Mouse (Mus musculus) Patski (cell line): Measurements from ENCODE around the gene Lpar6. TPM values are rescaled to one million over a fixed set of nuclear protein-coding genes. Genes with fewer than 3 reads are reported as not detected.

Source experiments
- ATAC-seq: fragments of 100-300 bp; one replicate; pipeline ENCODE4 v1.8.0; 2021
- CTCF ChIA-PET: fragments of 350-600 bp; sonication (Branson Sonifier 250); formaldehyde crosslinking; loops from one replicate; lab custom pipeline; 2022; ENCODE audit warnings: inconsistent platforms; lab: Charles Lee
- POLR2A ChIA-PET: fragments of 350-600 bp; sonication (Branson Sonifier 250); formaldehyde crosslinking; loops from one replicate; lab custom pipeline; 2022; ENCODE audit warnings: antibody characterized with exemption, inconsistent platforms; lab: Charles Lee
- DNase-seq: peaks from one replicate; pipeline ENCODE4 v3.0.0-alpha.2; 2011; ENCODE audit warnings: low read depth, low spot score
- H3K27me3 ChIP-seq: fragments of 371-371 bp; one replicate; pipeline ENCODE4 v1.5.1; 2021
- CTCF ChIP-seq: fragments of 100-300 bp; IDR thresholded peaks from one replicate; pipeline ENCODE4 v1.5.1; 2021
- in situ Hi-C: fragments of 300-500 bp; cut with MboI; formaldehyde crosslinking; loops from 3 replicates; pipeline ENCODE4 v1.11.1; 2018; ENCODE audit warnings: low pct_unique_long_range_greater_than_20kb, mixed read lengths
- polyA plus RNA-seq: library from polyadenylated mRNA; unstranded; gene quantifications from one replicate; pipeline ENCODE4 v1.2.3, GENCODE M21; 2021

Gene Lpar6
- polyA plus RNA-seq, 1 experiment from 2014 or later = 8.8 TPM

DNA sequence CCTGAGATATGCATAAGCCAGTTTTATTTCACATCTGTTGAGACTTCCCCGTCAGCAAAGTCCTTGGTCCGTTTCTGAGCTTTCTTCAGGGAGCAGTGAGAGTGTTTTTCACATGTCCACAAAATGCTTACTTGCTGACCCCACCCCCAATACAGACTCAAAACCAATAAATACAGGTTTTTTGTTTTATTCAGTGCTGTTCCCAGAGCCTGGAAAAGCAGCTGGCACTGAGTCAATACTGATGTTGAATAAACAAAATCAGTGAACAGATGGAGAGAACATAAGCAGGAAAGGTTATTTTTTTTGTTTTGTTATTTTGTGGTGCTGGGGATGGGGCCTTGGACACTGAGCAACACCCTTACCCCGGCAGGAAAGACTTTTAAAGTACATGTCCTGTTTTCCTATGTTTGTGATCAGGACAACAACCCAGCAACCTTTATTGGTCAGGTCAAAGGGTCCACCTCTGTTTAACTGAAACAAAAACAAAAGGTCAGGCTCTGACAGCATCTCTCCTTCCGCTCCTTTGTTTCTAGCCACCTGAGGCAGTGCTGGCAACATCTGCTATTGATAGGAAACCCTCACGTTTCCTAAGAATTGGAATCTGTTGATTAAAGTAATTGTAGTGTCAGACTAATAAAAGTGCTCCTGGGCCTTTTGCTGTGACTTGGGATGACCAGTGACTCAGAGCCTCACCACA is 6.3 kb upstream of the Lpar6 start:
- ATAC-seq (no peak), DNase-seq (no peak)
- POLR2A ChIA-PET = no interaction called here
- CTCF ChIA-PET = interaction anchor here (1.2 kb wide), 1 partner anchor 11 kb away, joined by 3 read pairs; no protein-coding TSS in a partner anchor
- H3K27me3 ChIP-seq = no peaks in the 10 kb centered on the region
- TF ChIP-seq CTCF = no peak
- in situ Hi-C loops = no loop called here

DNA sequence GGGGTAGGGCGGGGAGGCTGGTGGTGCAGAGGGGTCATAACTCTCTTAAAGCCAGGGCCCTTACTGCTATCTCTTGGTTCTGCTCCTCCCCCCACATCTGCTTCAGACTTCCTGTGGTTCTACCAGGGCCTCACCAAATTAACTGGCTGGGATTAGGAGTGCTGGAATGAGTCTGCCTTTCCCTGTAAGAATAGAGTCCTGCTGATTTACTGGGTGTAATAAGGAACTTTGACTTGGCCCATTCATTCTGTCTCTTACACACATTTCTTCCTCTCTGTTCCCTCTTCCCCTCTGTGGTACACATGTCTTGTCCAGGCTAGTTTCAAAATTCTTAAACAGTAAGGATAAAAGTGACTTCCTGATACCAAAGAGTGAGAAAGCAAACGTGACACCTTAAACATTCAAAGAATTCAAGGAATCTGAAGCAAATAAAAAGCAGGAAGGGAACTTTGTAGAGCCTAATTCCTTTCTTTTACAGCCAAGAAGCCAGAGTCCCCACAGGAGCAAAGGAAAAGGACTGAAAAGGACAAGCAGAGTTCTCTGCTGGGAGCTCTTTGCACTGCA is 3.1 kb upstream of the Lpar6 start:
- ChIA-PET CTCF (interaction anchor here (1.1 to 2.0 kb wide), 2 partner anchors 8 to 46 kb away, joined by 3 to 7 read pairs; no protein-coding TSS in a partner anchor), POLR2A (interaction anchor here (1.1 kb wide), 1 partner anchor 20 kb away, joined by 3 read pairs; no protein-coding TSS in a partner anchor)
- TF ChIP-seq CTCF = no peak
- in situ Hi-C loops = no loop called here
- no peaks in the 10 kb centered on the region for H3K27me3 ChIP-seq
- ATAC-seq = peak; percentile 55
- no peak for DNase-seq

DNA sequence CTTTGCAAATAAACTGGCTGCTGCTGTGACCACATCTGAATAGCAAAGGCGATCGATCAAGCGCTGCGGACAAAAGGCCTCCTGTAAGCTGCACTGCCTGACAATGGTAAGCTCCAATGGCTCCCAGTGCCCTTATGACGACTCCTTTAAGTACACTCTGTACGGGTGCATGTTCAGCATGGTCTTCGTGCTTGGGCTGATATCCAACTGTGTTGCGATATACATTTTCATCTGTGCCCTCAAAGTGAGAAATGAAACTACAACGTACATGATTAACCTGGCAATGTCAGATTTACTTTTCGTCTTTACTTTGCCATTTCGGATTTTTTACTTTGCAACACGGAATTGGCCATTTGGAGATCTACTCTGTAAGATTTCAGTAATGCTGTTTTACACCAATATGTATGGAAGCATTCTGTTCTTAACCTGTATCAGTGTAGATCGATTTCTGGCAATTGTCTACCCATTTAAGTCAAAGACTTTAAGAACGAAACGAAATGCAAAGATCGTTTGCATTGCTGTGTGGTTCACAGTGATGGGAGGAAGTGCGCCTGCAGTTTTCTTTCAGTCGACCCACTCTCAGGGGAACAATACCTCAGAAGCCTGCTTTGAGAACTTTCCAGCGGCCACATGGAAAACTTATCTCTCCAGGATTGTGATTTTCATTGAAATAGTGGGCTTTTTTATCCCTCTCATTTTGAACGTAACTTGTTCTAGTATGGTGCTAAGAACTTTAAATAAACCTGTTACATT is 979 bp downstream of the Lpar6 start:
- in situ Hi-C loops = no loop called here
- POLR2A ChIA-PET = interaction anchor here (1.0 kb wide), 1 partner anchor 13 kb away, joined by 3 read pairs; no protein-coding TSS in a partner anchor
- H3K27me3 ChIP-seq = no peaks in the 10 kb centered on the region
- CTCF ChIA-PET = no interaction called here
- no peak for ATAC-seq
- no peak for DNase-seq
- no peak for TF ChIP-seq CTCF

DNA sequence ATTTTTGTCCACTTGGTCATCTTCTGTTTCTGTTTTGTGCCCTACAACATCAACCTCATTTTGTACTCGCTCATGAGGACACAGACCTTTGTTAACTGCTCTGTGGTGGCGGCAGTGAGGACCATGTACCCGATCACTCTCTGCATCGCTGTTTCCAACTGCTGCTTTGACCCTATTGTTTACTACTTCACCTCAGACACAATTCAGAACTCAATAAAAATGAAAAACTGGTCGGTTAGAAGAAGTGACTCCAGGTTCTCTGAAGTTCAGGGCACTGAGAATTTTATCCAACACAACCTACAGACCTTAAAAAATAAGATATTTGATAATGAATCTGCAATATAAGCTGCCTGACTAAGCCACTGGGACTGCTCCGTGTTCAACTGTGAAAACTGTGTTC is 1.6 kb downstream of the Lpar6 start:
- no peak for ATAC-seq
- no peak for DNase-seq
- TF ChIP-seq CTCF = no peak
- POLR2A ChIA-PET = no interaction called here
- in situ Hi-C loops = no loop called here
- CTCF ChIA-PET = no interaction called here
- H3K27me3 ChIP-seq = no peaks in the 10 kb centered on the region

DNA sequence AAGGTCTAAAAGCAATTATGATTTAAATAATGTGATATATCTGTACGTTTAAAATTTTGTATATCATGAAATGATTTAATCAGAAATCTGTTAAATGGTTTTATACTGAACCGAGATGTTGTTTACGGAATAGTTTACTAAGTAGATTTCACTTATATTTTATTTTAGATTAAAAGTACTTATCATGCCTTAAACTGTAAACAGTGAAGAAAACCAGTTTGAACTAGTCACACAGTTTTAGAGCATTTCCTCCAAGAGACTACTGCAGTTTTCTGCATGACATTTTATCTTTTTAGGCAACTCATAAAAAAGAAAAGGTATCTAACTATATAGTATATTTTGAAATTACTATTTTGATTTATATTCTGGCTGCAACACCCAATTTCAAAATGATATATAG is 2.2 kb downstream of the Lpar6 start:
- ChIA-PET CTCF (no interaction called here), POLR2A (no interaction called here)
- ATAC-seq = no peak
- in situ Hi-C loops = no loop called here
- TF ChIP-seq CTCF = no peak
- H3K27me3 ChIP-seq = no peaks in the 10 kb centered on the region
- DNase-seq = no peak

DNA sequence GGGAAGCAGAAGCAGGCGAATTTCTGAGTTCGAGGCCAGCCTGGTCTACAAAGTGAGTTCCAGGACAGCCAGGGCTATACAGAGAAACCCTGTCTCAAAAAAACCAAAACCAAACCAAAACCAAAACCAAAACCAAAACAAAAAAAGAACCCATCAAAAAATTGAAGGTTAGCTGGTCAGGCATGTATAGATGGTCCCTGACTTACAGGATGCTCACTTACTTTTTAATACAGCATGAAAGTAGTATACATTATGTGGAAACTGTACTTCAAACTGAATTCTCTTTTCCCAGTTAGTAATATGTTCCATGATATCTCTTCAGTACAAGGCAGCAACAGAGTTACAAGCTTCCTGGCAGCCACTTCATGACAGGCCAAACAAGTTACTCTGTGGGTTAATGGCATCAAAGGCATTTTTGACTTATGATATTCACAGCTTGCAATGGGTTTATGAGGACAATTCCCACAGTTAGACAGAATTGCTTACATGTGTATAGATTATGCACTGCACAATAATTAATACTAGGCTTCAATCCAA is 6.4 kb downstream of the Lpar6 start:
- DNase-seq = no peak
- no peak for ATAC-seq
- ChIA-PET CTCF (interaction anchor here (0.9 to 2.1 kb wide), 2 partner anchors 10 to 11 kb away, joined by 3 to 5 read pairs; no protein-coding TSS in a partner anchor), POLR2A (no interaction called here)
- in situ Hi-C loops = no loop called here
- no peak for TF ChIP-seq CTCF
- H3K27me3 ChIP-seq = no peaks in the 10 kb centered on the region

DNA sequence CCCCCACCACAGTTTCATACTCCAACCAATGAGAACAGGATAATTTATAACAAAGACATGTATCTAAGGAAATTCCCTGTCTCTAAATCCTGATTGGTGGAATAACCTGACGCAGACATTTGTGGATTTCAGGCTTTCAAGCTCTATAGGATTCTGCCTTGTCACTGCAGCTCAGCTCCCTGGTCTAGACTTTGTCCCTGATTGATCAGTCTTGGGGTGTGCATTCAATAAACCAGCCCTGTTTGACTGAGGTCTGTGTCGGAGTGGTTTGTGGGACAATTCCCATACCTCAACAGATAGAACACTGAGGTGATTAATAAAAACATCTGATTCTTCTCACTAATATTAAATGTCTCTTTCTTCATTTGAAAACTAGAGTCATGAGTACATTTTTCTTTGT is 12.4 kb downstream of the Lpar6 start:
- no peaks in the 10 kb centered on the region for H3K27me3 ChIP-seq
- in situ Hi-C loops = no loop called here
- no peak for DNase-seq
- ChIA-PET POLR2A (interaction anchor here (0.7 kb wide), 1 partner anchor 48 kb away, joined by 3 read pairs; no protein-coding TSS in a partner anchor), CTCF (interaction anchor here (0.8 to 1.4 kb wide), 2 partner anchors 79 to 144 kb away, joined by 3 read pairs; no protein-coding TSS in a partner anchor)
- no peak for TF ChIP-seq CTCF
- no peak for ATAC-seq

DNA sequence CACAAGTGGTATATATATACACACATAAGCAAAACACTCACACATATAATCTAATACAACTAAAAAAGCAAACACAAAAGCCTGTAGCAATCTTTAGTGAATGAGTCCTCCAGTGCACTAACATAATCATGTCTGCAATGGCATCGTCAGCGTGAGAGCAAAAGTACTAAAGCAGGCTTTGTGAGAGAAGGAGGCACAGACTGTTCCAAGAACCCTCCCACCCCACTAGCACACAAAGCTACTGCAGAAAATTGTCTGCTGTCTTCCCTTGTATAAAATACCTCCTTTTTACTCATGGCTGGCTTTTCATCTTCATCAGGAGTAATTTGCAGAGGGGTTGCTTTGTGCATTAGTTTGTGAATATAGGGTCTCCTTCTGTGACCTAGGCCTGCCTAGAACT is 14.6 kb downstream of the Lpar6 start:
- ChIA-PET POLR2A (no interaction called here), CTCF (no interaction called here)
- DNase-seq (no peak), ATAC-seq (no peak)
- no peaks in the 10 kb centered on the region for H3K27me3 ChIP-seq
- in situ Hi-C loops = no loop called here
- TF ChIP-seq CTCF = no peak

DNA sequence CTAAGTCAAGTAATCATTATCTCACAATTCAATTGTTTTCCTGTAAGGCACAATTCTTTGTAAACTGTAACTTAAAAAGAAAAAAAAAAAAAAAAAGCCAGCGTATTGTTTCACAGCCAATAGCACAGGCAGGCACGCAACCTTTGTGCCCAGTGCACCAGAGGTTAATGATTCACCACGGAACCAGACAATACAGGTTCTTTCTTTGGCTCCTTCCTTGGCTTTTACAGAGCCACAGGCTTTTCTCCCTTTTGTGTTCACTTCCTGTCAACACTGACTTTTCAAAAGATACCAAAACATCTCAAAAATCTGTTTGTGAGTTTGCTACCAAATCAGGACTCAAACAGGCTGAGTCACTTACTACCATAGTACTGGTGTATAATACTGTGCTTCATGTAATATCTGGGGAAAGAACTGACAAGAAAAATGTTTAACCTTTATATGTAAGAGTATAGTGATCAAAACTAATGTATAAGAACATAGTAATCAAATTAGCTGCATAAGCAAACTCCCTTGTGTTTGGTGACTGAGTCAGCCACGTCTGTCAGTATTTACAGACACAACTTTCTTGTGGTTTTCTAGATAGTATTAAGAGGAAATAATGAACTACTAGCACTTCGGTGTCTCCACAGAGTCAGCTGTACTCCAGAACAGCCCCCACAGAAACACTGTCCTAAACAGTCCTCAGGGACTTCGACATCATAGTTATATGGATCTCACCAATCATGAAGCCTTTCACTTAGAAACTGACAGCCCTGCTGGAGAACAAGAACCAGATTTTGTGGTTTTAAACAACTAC is 16.0 kb downstream of the Lpar6 start:
- DNase-seq (peak; percentile 87), ATAC-seq (peak; percentile 95)
- in situ Hi-C loops = no loop called here
- no peak for TF ChIP-seq CTCF
- POLR2A ChIA-PET = interaction anchor here (1.0 kb wide), 1 partner anchor 19 kb away, joined by 3 read pairs; no protein-coding TSS in a partner anchor
- H3K27me3 ChIP-seq = no peaks in the 10 kb centered on the region
- CTCF ChIA-PET = interaction anchor here (1.0 kb wide), 1 partner anchor 8 kb away, joined by 5 read pairs; no protein-coding TSS in a partner anchor
